Mouse (Mus musculus): ENCODE measurements around the gene Fam126b.
"Not testable (repeated sequence)": the region's sequence is repeated elsewhere in the genome, so short reads cannot be mapped to it uniquely, and the experiment has no call there.

Gene Fam126b

DNA sequence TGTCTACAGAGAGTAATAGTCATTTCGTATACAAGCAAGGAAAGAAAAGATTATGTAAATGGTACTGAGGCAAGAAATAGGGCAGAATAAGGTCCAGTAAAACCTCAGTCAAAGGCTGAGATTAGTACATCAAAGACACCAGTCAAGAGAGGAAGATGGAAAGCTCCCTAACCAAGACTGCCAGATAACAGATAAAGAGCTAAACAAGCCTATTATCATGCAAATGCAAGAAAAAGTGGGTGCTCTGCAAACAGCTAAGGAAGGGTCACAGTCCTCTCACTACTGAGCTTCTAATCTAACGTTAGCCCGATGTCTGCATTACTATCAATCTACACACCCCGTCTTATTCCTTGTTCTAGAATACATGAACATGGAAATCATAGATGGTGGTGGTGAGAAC, 15.7 kb downstream of the Fam126b start:
- no peak for DNase-seq (ENCODE audit: low read depth in 1 of 2, low spot score in 2 of 2)

DNA sequence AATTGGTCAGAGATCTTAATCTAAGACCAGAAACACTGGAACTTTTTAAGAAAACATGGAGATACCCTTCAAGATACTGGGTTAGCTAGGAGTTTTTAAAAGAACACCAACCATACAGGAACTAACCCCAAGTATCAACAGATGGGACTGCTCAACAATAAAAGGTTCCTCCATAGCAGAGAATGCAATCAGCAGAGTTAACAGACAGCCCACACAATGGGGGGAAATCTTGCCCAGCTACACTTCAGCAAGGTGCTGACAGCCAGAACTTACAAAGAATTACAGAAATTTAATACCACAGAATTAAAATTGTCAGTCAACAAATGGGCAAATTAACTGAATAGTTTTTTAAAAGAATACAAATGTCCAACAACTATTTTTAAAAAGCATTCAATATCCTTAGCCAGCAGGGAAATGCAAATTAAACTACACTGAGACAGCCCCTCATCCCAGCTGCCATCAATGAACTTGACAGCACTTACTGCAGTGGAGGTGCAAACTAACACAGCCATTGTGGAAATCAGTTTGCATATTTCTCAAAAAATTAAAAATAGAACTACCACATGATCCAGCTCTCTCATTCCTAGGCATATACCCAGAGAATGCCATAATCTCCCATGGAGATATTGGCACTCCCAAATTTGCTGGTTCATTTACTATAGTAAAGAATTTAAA, 17.5 kb downstream of the Fam126b start:
- DNase-seq (ENCODE audit: low read depth in 1 of 2, low spot score in 2 of 2), result no peak

DNA sequence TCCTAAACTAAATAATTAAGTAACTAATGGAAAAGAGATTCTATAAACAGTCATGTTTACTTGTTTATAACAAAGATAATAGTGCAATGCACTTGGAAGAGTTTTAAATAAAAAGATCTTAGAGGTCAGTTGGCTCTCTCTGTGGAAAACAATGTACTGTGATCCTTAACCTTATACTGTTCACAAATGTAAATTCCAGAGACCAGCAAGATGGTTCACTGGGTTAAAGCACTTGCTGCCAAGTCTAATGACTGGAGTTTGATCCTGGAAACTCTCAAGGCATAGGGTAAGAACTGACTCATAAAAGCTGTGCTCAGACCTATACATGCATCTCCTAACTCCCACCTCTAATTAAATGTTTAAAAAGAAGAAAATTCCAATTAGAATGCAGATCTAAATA, 19.5 kb downstream of the Fam126b start:
- DNase-seq (ENCODE audit: low read depth in 1 of 2, low spot score in 2 of 2), result no peak

- DNase-seq (ENCODE audit: low read depth in 1 of 2, low spot score in 2 of 2), result no peak
Observed at GRCm38 (mm10) chr1:58564981-58565380, 21.1 kb downstream of the Fam126b start.

GRCm38 (mm10) chr1:58562455-58562854, 23.7 kb downstream of the Fam126b start:
- DNase-seq (ENCODE audit: low read depth in 1 of 2, low spot score in 2 of 2), result peak in 1 of 2 experiments; percentile 27

GRCm38 (mm10) chr1:58560370-58560769, 25.8 kb downstream of the Fam126b start:
- DNase-seq (ENCODE audit: low read depth in 1 of 2, low spot score in 2 of 2), result not testable (repeated sequence)

DNA sequence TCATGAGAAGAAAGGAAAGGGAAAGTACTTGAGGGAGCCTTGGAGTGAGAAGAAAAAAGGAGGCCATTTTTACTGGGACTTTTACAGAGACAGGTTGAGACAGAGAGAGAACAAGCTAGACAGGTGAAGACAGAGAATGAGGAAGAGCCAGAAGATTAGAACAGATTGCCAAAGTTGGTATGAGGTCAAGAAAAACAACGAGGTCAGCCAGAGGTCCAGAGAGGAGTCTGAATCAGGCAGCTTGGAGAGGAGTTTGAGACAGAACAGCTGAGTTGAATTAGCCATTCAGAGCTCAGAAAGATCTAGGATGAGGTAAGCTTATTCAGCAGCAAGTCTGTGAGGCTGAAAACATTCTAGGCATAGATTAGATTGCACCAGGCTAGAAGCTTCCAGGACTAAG, 44.7 kb downstream of the Fam126b start:
- no peak for DNase-seq (ENCODE audit: low read depth in 1 of 2, low spot score in 2 of 2)

DNA sequence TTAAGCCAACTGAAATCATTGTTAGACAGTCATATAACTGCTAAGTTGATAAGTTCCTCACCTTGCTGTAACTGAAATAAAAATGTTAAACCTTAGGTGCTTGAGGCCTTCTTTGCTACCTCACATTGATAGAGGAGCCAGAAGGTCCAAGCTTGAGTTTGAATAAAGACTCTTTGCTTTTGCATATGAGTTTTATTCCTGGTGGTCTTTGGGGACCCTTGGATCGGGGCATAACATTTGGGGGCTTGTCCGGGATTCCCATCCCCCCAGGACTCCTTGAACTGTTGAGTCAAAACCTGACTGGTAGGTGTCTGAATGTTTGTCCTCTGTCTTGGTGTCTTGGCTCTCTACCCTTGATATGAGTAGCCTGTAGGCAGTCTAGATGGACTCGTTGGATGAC, 78.9 kb downstream of the Fam126b start:
- DNase-seq (ENCODE audit: low read depth in 1 of 2, low spot score in 2 of 2), result no peak

GRCm38 (mm10) chr1:58504577-58505254, 81.4 kb downstream of the Fam126b start, which contains the start of gene Orc2:
TSS of gene Orc2 (minus strand) at chr1:58505109.
- DNase-seq (ENCODE audit: low read depth in 1 of 2, low spot score in 2 of 2), result peak; percentile 82

- DNase-seq (ENCODE audit: low read depth in 1 of 2, low spot score in 2 of 2), result no peak
Observed at GRCm38 (mm10) chr1:58503793-58504370, 82.2 kb downstream of the Fam126b start.

- DNase-seq (ENCODE audit: low read depth in 1 of 2, low spot score in 2 of 2), result no peak
Observed at GRCm38 (mm10) chr1:58503134-58503533, 83.0 kb downstream of the Fam126b start.

GRCm38 (mm10) chr1:58498758-58499157, 87.4 kb downstream of the Fam126b start:
- no peak for DNase-seq (ENCODE audit: low read depth in 1 of 2, low spot score in 2 of 2)

DNA sequence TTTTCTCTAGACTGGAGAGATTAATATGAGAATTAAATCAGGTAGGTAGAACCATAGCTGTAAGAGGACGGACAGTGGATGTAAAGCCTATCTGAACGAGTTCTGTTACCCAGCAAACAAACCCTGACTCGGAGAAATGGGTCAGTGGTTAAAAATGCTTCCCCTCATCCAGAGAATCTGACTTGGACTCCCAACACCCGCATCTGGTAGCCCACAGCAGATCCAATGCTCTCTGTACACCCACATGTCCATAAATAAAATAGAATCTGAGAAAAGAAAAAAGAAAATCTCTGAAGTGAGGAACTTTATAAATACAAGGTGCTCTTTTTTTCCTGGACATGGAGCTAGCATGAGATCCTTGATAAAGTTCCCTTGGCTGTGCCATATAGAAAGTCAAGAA, 88.4 kb downstream of the Fam126b start:
- no peak for DNase-seq (ENCODE audit: low read depth in 1 of 2, low spot score in 2 of 2)

GRCm38 (mm10) chr1:58495603-58496002, 90.5 kb downstream of the Fam126b start:
- DNase-seq (ENCODE audit: low read depth in 1 of 2, low spot score in 2 of 2), result no peak

GRCm38 (mm10) chr1:58482647-58483046, 103.5 kb downstream of the Fam126b start:
- DNase-seq (ENCODE audit: low read depth in 1 of 2, low spot score in 2 of 2), result no peak

GRCm38 (mm10) chr1:58475662-58476061, 110.5 kb downstream of the Fam126b start:
- no peak for DNase-seq (ENCODE audit: low read depth in 1 of 2, low spot score in 2 of 2)

Measured in monocyte, adult 2 months (primary cell).